Mouse (Mus musculus) myocyte (in vitro differentiated cells): ENCODE measurements around the gene Parp16.

ENCODE experiments used
- CEBPB ChIP-seq: IDR thresholded peaks from 2 replicates; pipeline ENCODE4 v1.6.1; 2011; ENCODE audit warnings: mild to moderate bottlenecking, moderate library complexity; ENCODE audit not compliant: poor library complexity, insufficient read depth, severe bottlenecking
- E2F4 ChIP-seq: IDR thresholded peaks from one replicate; pipeline ENCODE4 v1.6.1; 2011; ENCODE audit warnings: mild to moderate bottlenecking, control low read depth, moderate library complexity; ENCODE audit not compliant: insufficient read depth
- MAX ChIP-seq: IDR thresholded peaks from one replicate; pipeline ENCODE4 v1.6.1; 2011; ENCODE audit warnings: low read depth, mild to moderate bottlenecking, control low read depth
- MYOD1 ChIP-seq, 3 experiments: IDR thresholded peaks; one replicate each; pipeline ENCODE4 v1.6.1; 2011; ENCODE audit warnings: control low read depth in 2 of 3, low read depth in 2 of 3, mild to moderate bottlenecking in 2 of 3, moderate library complexity in 1 of 3; ENCODE audit not compliant: insufficient read length in 2 of 3, control insufficient read depth in 1 of 3
- MYOG ChIP-seq, 3 experiments: IDR thresholded peaks; one replicate each; pipeline ENCODE4 v1.6.1; 2011; ENCODE audit warnings: control low read depth in 2 of 3, low read depth in 2 of 3, mild to moderate bottlenecking in 2 of 3; ENCODE audit not compliant: insufficient read length in 2 of 3, control insufficient read depth in 1 of 3, insufficient read depth in 1 of 3
- POLR2A ChIP-seq: IDR thresholded peaks from one replicate; pipeline ENCODE4 v1.6.1; 2011; ENCODE audit warnings: low read depth, mild to moderate bottlenecking, control low read depth, moderate library complexity; ENCODE audit not compliant: insufficient read length
- POLR2AphosphoS2 ChIP-seq: IDR thresholded peaks from one replicate; pipeline ENCODE4 v1.6.1; 2011; ENCODE audit warnings: low read depth, control low read depth; ENCODE audit not compliant: insufficient read length
- REST ChIP-seq: IDR thresholded peaks from one replicate; pipeline ENCODE4 v1.6.1; 2011; ENCODE audit warnings: mild to moderate bottlenecking, control low read depth, moderate library complexity; ENCODE audit not compliant: insufficient read depth, insufficient read length
- SRF ChIP-seq: IDR thresholded peaks from one replicate; pipeline ENCODE4 v1.6.1; 2011; ENCODE audit warnings: low read depth; ENCODE audit not compliant: control insufficient read depth, insufficient read length
- TCF12 ChIP-seq: IDR thresholded peaks from one replicate; pipeline ENCODE4 v1.6.1; 2011; ENCODE audit warnings: mild to moderate bottlenecking, control low read depth; ENCODE audit not compliant: poor library complexity, insufficient read depth, severe bottlenecking
- TCF3 ChIP-seq: IDR thresholded peaks from one replicate; pipeline ENCODE4 v1.6.1; 2011; ENCODE audit warnings: low read depth, control low read depth; ENCODE audit not compliant: insufficient read length
- USF1 ChIP-seq: IDR thresholded peaks from one replicate; pipeline ENCODE4 v1.6.1; 2011; ENCODE audit warnings: low read depth, mild to moderate bottlenecking, control low read depth, moderate library complexity

GRCm38 (mm10) chr9:65217661-65218060, 22.5 kb downstream of the Parp16 start:
- TF ChIP-seq POLR2AphosphoS2 (no peak), POLR2A (no peak), MYOD1 (IDR thresholded peaks at IDR 0.05; ENCODE audit: control insufficient read depth in 1 of 3, insufficient read length in 2 of 3, low read depth in 2 of 3) (no peak), E2F4 (no peak), USF1 (no peak), CEBPB (no peak), MAX (no peak), SRF (no peak), MYOG (IDR thresholded peaks at IDR 0.05; ENCODE audit: control insufficient read depth in 1 of 3, insufficient read depth in 1 of 3, insufficient read length in 2 of 3, low read depth in 2 of 3) (no peak), TCF12 (no peak), REST (no peak), TCF3 (no peak)
